Mouse (Mus musculus): ENCODE measurements around the gene Myom1. TPM values are rescaled to one million over a fixed set of nuclear protein-coding genes. Genes with fewer than 3 reads are reported as not detected.

Gene Myom1
- polyA plus RNA-seq, 1 experiment from 2014 or later: 9.2 TPM

- DNase-seq (ENCODE audit: low spot score): no peak
Observed at GRCm38 (mm10) chr17:71038812-71039211, 36.4 kb downstream of the Myom1 start.

GRCm38 (mm10) chr17:71039851-71040581 lies 37.6 kb downstream of the Myom1 start:
- Histone ChIP-seq H3K27ac (ENCODE audit: low read length) (peak overlapping the region; percentile 63), H3K27me3 (replicated peaks; ENCODE audit: insufficient read depth, low read length) (no peaks in the 10 kb centered on the region), H3K9ac (replicated peaks; ENCODE audit: low read depth) (no peak overlapping the region), H3K4me3 (ENCODE audit: low read depth, low read length) (no peak overlapping the region), H3K4me2 (replicated peaks; ENCODE audit: low read depth, low read length) (no peak overlapping the region), H3K9me3 (ENCODE audit: low read length) (no peaks in the 10 kb centered on the region), H3K36me3 (ENCODE audit: insufficient read depth, low read length) (no peaks in the 10 kb centered on the region), H3K4me1 (ENCODE audit: insufficient read depth, low read depth, low read length) (peaks cover 3% of the 10 kb centered on the region; the same call in 1 of the 2 replicates)
- TF ChIP-seq EP300 (IDR thresholded peaks at IDR 0.05) (peak; percentile 93), CTCF (IDR thresholded peaks at IDR 0.05) (no peak)
- DNase-seq (ENCODE audit: low spot score) (peak; percentile 78), ATAC-seq (peak; percentile 90)
- 36% methylated on average over 12 of the region's 12 CpGs for WGBS

More at GRCm38 (mm10) chr17:71038812-71039211, 36.4 kb downstream of the Myom1 start:
- no peak overlapping the region for H3K27ac ChIP-seq (ENCODE audit: low read length)
- ATAC-seq: no peak
- no peak overlapping the region for H3K9ac ChIP-seq (replicated peaks; ENCODE audit: low read depth)
- H3K4me1 ChIP-seq (ENCODE audit: insufficient read depth, low read depth, low read length): peaks cover 3% of the 10 kb centered on the region; the same call in 1 of the 2 replicates
- TF ChIP-seq CTCF (IDR thresholded peaks at IDR 0.05): no peak
- no peaks in the 10 kb centered on the region for H3K9me3 ChIP-seq (ENCODE audit: low read length)
- H3K4me2 ChIP-seq (replicated peaks; ENCODE audit: low read depth, low read length): no peak overlapping the region
- no peaks in the 10 kb centered on the region for H3K27me3 ChIP-seq (replicated peaks; ENCODE audit: insufficient read depth, low read length)
- no peaks in the 10 kb centered on the region for H3K36me3 ChIP-seq (ENCODE audit: insufficient read depth, low read length)
- WGBS: 68% methylated on average over 5 of the region's 5 CpGs
- no peak overlapping the region for H3K4me3 ChIP-seq (ENCODE audit: low read depth, low read length)

GRCm38 (mm10) chr17:71040582-71040880 lies 38.1 kb downstream of the Myom1 start:
- ATAC-seq (no peak), DNase-seq (ENCODE audit: low spot score) (no peak)
- no peaks in the 10 kb centered on the region for H3K36me3 ChIP-seq (ENCODE audit: insufficient read depth, low read length)

GRCm38 (mm10) chr17:71042645-71043044 lies 40.2 kb downstream of the Myom1 start:
- Histone ChIP-seq H3K27ac (ENCODE audit: low read length) (no peak overlapping the region), H3K27me3 (replicated peaks; ENCODE audit: insufficient read depth, low read length) (no peaks in the 10 kb centered on the region), H3K9me3 (ENCODE audit: low read length) (no peaks in the 10 kb centered on the region), H3K36me3 (ENCODE audit: insufficient read depth, low read length) (no peaks in the 10 kb centered on the region), H3K4me3 (ENCODE audit: low read depth, low read length) (no peak overlapping the region), H3K9ac (replicated peaks; ENCODE audit: low read depth) (no peak overlapping the region), H3K4me1 (ENCODE audit: insufficient read depth, low read depth, low read length) (peaks cover 3% of the 10 kb centered on the region; the same call in 1 of the 2 replicates), H3K4me2 (replicated peaks; ENCODE audit: low read depth, low read length) (no peak overlapping the region)
- ATAC-seq: no peak
- no peak for TF ChIP-seq EP300 (IDR thresholded peaks at IDR 0.05)
- peak; percentile 60 for TF ChIP-seq CTCF (IDR thresholded peaks at IDR 0.05)
- 81% methylated on average over 1 of the region's 1 CpGs for WGBS
- no peak for DNase-seq (ENCODE audit: low spot score)

More at GRCm38 (mm10) chr17:71040582-71040880, 38.1 kb downstream of the Myom1 start:
- WGBS: 67% methylated on average over 5 of the region's 5 CpGs
- no peaks in the 10 kb centered on the region for H3K9me3 ChIP-seq (ENCODE audit: low read length)
- H3K27me3 ChIP-seq (replicated peaks; ENCODE audit: insufficient read depth, low read length): no peaks in the 10 kb centered on the region
- H3K4me2 ChIP-seq (replicated peaks; ENCODE audit: low read depth, low read length): no peak overlapping the region
- peak overlapping the region; percentile 63 for H3K27ac ChIP-seq (ENCODE audit: low read length)
- TF ChIP-seq EP300 (IDR thresholded peaks at IDR 0.05) (no peak), CTCF (IDR thresholded peaks at IDR 0.05) (no peak)
- H3K4me3 ChIP-seq (ENCODE audit: low read depth, low read length): no peak overlapping the region
- no peak overlapping the region for H3K9ac ChIP-seq (replicated peaks; ENCODE audit: low read depth)
- peaks cover 3% of the 10 kb centered on the region; the same call in 1 of the 2 replicates for H3K4me1 ChIP-seq (ENCODE audit: insufficient read depth, low read depth, low read length)

GRCm38 (mm10) chr17:71045591-71045990 lies 43.2 kb downstream of the Myom1 start:
- ATAC-seq (no peak), DNase-seq (ENCODE audit: low spot score) (no peak)
- Histone ChIP-seq H3K9me3 (ENCODE audit: low read length) (no peaks in the 10 kb centered on the region), H3K9ac (replicated peaks; ENCODE audit: low read depth) (no peak overlapping the region), H3K36me3 (ENCODE audit: insufficient read depth, low read length) (no peaks in the 10 kb centered on the region), H3K27ac (ENCODE audit: low read length) (no peak overlapping the region), H3K4me3 (ENCODE audit: low read depth, low read length) (no peak overlapping the region), H3K4me2 (replicated peaks; ENCODE audit: low read depth, low read length) (no peak overlapping the region), H3K4me1 (ENCODE audit: insufficient read depth, low read depth, low read length) (no peaks in the 10 kb centered on the region), H3K27me3 (replicated peaks; ENCODE audit: insufficient read depth, low read length) (no peaks in the 10 kb centered on the region)
- 83% methylated on average over 9 of the region's 9 CpGs for WGBS
- no peak for TF ChIP-seq CTCF (IDR thresholded peaks at IDR 0.05)
- no peak for TF ChIP-seq EP300 (IDR thresholded peaks at IDR 0.05)

- ATAC-seq (no peak), DNase-seq (ENCODE audit: low spot score) (no peak)
- Histone ChIP-seq H3K4me3 (ENCODE audit: low read depth, low read length) (no peak overlapping the region), H3K27ac (ENCODE audit: low read length) (no peak overlapping the region), H3K27me3 (replicated peaks; ENCODE audit: insufficient read depth, low read length) (no peaks in the 10 kb centered on the region), H3K4me1 (ENCODE audit: insufficient read depth, low read depth, low read length) (no peaks in the 10 kb centered on the region), H3K9me3 (ENCODE audit: low read length) (no peaks in the 10 kb centered on the region), H3K36me3 (ENCODE audit: insufficient read depth, low read length) (no peaks in the 10 kb centered on the region), H3K4me2 (replicated peaks; ENCODE audit: low read depth, low read length) (no peak overlapping the region), H3K9ac (replicated peaks; ENCODE audit: low read depth) (no peak overlapping the region)
- 83% methylated on average over 4 of the region's 4 CpGs for WGBS
- no peak for TF ChIP-seq CTCF (IDR thresholded peaks at IDR 0.05)
- no peak for TF ChIP-seq EP300 (IDR thresholded peaks at IDR 0.05)
Observed at GRCm38 (mm10) chr17:71046856-71047255, 44.4 kb downstream of the Myom1 start.
